Mouse (Mus musculus) neural tube, embryonic 14.5 days (tissue): ENCODE results near the gene Lmo3. TPM values are rescaled to one million over a fixed set of nuclear protein-coding genes. Genes with fewer than 3 reads are reported as not detected.

Experiments used
- ATAC-seq: fragments of 200-750 bp; cut with Nextera tagmentation; 2 replicates; pipeline ENCODE4 v1.8.0; 2017; ENCODE audit warnings: low read depth, mild to moderate bottlenecking, moderate TSS enrichment, moderate library complexity
- H3K27ac ChIP-seq: fragments of 300-500 bp; sonication (generic); 2 replicates; pipeline ENCODE4 v1.5.1; 2014; ENCODE audit warnings: low read depth, mild to moderate bottlenecking, control low read depth, low read length, moderate library complexity, mixed read lengths
- H3K27me3 ChIP-seq: fragments of 300-500 bp; sonication (generic); 2 replicates; pipeline ENCODE4 v1.6.1; 2014; ENCODE audit warnings: low read length; ENCODE audit not compliant: control insufficient read depth, insufficient read depth
- H3K36me3 ChIP-seq: fragments of 300-500 bp; sonication (generic); 2 replicates; pipeline ENCODE4 v1.6.1; 2014; ENCODE audit warnings: low read length, mixed read lengths; ENCODE audit not compliant: control insufficient read depth, insufficient read depth
- H3K4me1 ChIP-seq: fragments of 300-500 bp; sonication (generic); 2 replicates; pipeline ENCODE4 v1.6.1; 2014; ENCODE audit warnings: low read length; ENCODE audit not compliant: control insufficient read depth, insufficient read depth
- H3K4me2 ChIP-seq: fragments of 300-500 bp; sonication (generic); 2 replicates; pipeline ENCODE4 v1.6.1; 2014; ENCODE audit warnings: mild to moderate bottlenecking, low read depth, low read length, control low read depth
- H3K4me3 ChIP-seq: fragments of 300-500 bp; sonication (generic); 2 replicates; pipeline ENCODE4 v1.5.1; 2014; ENCODE audit warnings: low read depth, low read length, control low read depth, mixed read lengths
- H3K9ac ChIP-seq: fragments of 300-500 bp; sonication (generic); replicated peaks from 2 replicates; pipeline ENCODE4 v1.6.1; 2014; ENCODE audit warnings: low read depth, mild to moderate bottlenecking, control low read depth, low read length, mixed read lengths
- H3K9me3 ChIP-seq: fragments of 300-500 bp; sonication (generic); 2 replicates; pipeline ENCODE4 v1.6.1; 2016; ENCODE audit warnings: low read length; ENCODE audit not compliant: control insufficient read depth
- WGBS: fragments of 180-500 bp; shearing (Covaris S2); extraction: QIAGEN DNeasy Blood & Tissue Kit; methylation state at CpG from one replicate; pipeline ENCODE4 v1.1.7; 2014; 5-methylcytosine and 5-hydroxymethylcytosine counted together
- polyA plus RNA-seq: library from polyadenylated mRNA; unstranded; fragments of >200 nt; fragmentation: Nextera tagmentation; extraction: Ambion mirVana; gene quantifications from 2 replicates; pipeline ENCODE4 v1.2.1, GENCODE M21; 2014

Gene Lmo3
- polyA plus RNA-seq, 1 experiment from 2014 or later: 89.8 TPM

GRCm38 (mm10) chr6:138412075-138412474 lies 169.7 kb downstream of the Lmo3 start:
- no peaks in the 10 kb centered on the region for H3K9me3 ChIP-seq
- no peaks in the 10 kb centered on the region for H3K4me1 ChIP-seq
- H3K36me3 ChIP-seq: no peaks in the 10 kb centered on the region
- H3K4me3 ChIP-seq: no peak overlapping the region
- no peak overlapping the region for H3K4me2 ChIP-seq
- no peaks in the 10 kb centered on the region for H3K27me3 ChIP-seq
- H3K9ac ChIP-seq: no peak overlapping the region
- H3K27ac ChIP-seq: no peak overlapping the region
- WGBS: 80% methylated on average over 3 of the region's 3 CpGs
- no peak for ATAC-seq

- H3K4me3 ChIP-seq: no peak overlapping the region
- H3K27me3 ChIP-seq: no peaks in the 10 kb centered on the region
- H3K9ac ChIP-seq: no peak overlapping the region
- H3K4me2 ChIP-seq: no peak overlapping the region
- no peaks in the 10 kb centered on the region for H3K4me1 ChIP-seq
- no peak overlapping the region for H3K27ac ChIP-seq
- 70% methylated on average over 6 of the region's 6 CpGs for WGBS
- H3K36me3 ChIP-seq: no peaks in the 10 kb centered on the region
- no peak for ATAC-seq
- H3K9me3 ChIP-seq: no peaks in the 10 kb centered on the region
These were observed 179.7 kb downstream of the Lmo3 start for GRCm38 (mm10) chr6:138402031-138402430.

GRCm38 (mm10) chr6:138398836-138399235 lies 182.9 kb downstream of the Lmo3 start:
- WGBS: 92% methylated on average over 1 of the region's 1 CpGs

GRCm38 (mm10) chr6:138391085-138391484 lies 190.7 kb downstream of the Lmo3 start:
- H3K4me2 ChIP-seq: no peak overlapping the region
- no peak overlapping the region for H3K9ac ChIP-seq
- no peaks in the 10 kb centered on the region for H3K4me1 ChIP-seq
- H3K9me3 ChIP-seq: no peaks in the 10 kb centered on the region
- H3K27me3 ChIP-seq: no peaks in the 10 kb centered on the region
- H3K36me3 ChIP-seq: no peaks in the 10 kb centered on the region
- H3K4me3 ChIP-seq: no peak overlapping the region
- 70% methylated on average over 5 of the region's 5 CpGs for WGBS
- ATAC-seq: no peak
- no peak overlapping the region for H3K27ac ChIP-seq

More at GRCm38 (mm10) chr6:138398836-138399235, 182.9 kb downstream of the Lmo3 start:
- Histone ChIP-seq H3K27me3 (no peaks in the 10 kb centered on the region), H3K4me3 (no peak overlapping the region), H3K9me3 (no peaks in the 10 kb centered on the region), H3K9ac (no peak overlapping the region), H3K27ac (no peak overlapping the region), H3K4me1 (no peaks in the 10 kb centered on the region), H3K36me3 (no peaks in the 10 kb centered on the region), H3K4me2 (no peak overlapping the region)
- ATAC-seq: no peak

GRCm38 (mm10) chr6:138388168-138388936 lies 193.4 kb downstream of the Lmo3 start:
- WGBS: 53% methylated on average over 18 of the region's 18 CpGs
- no peak overlapping the region for H3K27ac ChIP-seq
- H3K27me3 ChIP-seq: no peaks in the 10 kb centered on the region
- no peak overlapping the region for H3K4me3 ChIP-seq
- no peaks in the 10 kb centered on the region for H3K36me3 ChIP-seq
- peak; percentile 51; the same call in 1 of the 2 replicates for ATAC-seq
- no peak overlapping the region for H3K9ac ChIP-seq
- no peaks in the 10 kb centered on the region for H3K4me1 ChIP-seq
- H3K9me3 ChIP-seq: no peaks in the 10 kb centered on the region
- no peak overlapping the region for H3K4me2 ChIP-seq

GRCm38 (mm10) chr6:138383208-138383607 lies 198.6 kb downstream of the Lmo3 start:
- no peak for ATAC-seq
- Histone ChIP-seq H3K4me1 (peaks cover 7% of the 10 kb centered on the region), H3K4me2 (no peak overlapping the region), H3K4me3 (no peak overlapping the region), H3K27ac (no peak overlapping the region), H3K9me3 (no peaks in the 10 kb centered on the region), H3K27me3 (no peaks in the 10 kb centered on the region), H3K36me3 (no peaks in the 10 kb centered on the region), H3K9ac (no peak overlapping the region)
- 92% methylated on average over 1 of the region's 1 CpGs for WGBS

- no peak for ATAC-seq
- Histone ChIP-seq H3K36me3 (no peaks in the 10 kb centered on the region), H3K9me3 (no peaks in the 10 kb centered on the region), H3K4me1 (no peaks in the 10 kb centered on the region), H3K27ac (no peak overlapping the region), H3K9ac (no peak overlapping the region), H3K27me3 (no peaks in the 10 kb centered on the region), H3K4me2 (no peak overlapping the region), H3K4me3 (no peak overlapping the region)
- 91% methylated on average over 2 of the region's 2 CpGs for WGBS
These were observed 210.6 kb downstream of the Lmo3 start for GRCm38 (mm10) chr6:138371176-138371575.

GRCm38 (mm10) chr6:138364111-138364510 lies 217.7 kb downstream of the Lmo3 start:
- Histone ChIP-seq H3K27me3 (no peaks in the 10 kb centered on the region), H3K4me2 (no peak overlapping the region), H3K4me1 (no peaks in the 10 kb centered on the region), H3K27ac (no peak overlapping the region), H3K9ac (no peak overlapping the region), H3K4me3 (no peak overlapping the region), H3K36me3 (no peaks in the 10 kb centered on the region), H3K9me3 (no peaks in the 10 kb centered on the region)
- ATAC-seq: no peak
- WGBS: 60% methylated on average over 5 of the region's 5 CpGs

- Histone ChIP-seq H3K27me3 (no peaks in the 10 kb centered on the region), H3K9me3 (no peaks in the 10 kb centered on the region), H3K9ac (no peak overlapping the region), H3K36me3 (no peaks in the 10 kb centered on the region), H3K27ac (no peak overlapping the region), H3K4me1 (no peaks in the 10 kb centered on the region), H3K4me3 (no peak overlapping the region), H3K4me2 (no peak overlapping the region)
- 88% methylated on average over 3 of the region's 3 CpGs for WGBS
- no peak for ATAC-seq
These were observed 231.0 kb downstream of the Lmo3 start for GRCm38 (mm10) chr6:138350587-138351345.
